Mouse (Mus musculus): ENCODE results near the gene Erich3. TPM values are rescaled to one million over a fixed set of nuclear protein-coding genes. Genes with fewer than 3 reads are reported as not detected.
"Not testable (repeated sequence)": the region's sequence is repeated elsewhere in the genome, so short reads cannot be mapped to it uniquely, and the experiment has no call there.

Gene Erich3
- 0.14 and 0.15 TPM in 2 replicates for polyA plus RNA-seq (2016; fragmentation: Nextera tagmentation; extraction: Ambion mirVana)

DNA sequence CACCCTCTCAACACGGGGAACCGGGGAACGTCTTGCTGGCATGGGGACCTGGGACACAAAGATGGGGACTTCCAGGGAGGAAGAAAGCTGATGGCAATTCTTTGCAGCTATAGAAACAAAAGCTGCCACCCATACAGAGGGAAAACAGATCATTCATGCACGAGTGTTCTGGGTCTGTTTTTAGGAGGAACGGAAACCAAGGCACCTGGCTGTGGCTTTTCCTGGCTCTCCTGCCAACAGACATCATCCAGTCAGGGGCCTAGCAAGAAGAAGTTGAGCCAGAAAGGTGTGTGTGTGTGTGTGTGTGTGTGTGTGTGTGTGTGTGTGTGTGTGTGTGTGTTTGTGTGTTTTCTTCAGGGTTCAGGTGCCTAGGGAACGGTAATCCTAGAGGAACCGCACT is at the start of gene Erich3:
TSS of gene Erich3 (plus strand) at position 315 of the 400 bp plus-strand sequence.
- Histone ChIP-seq H3K4me1 (peaks cover 14% of the 10 kb centered on the region), H3K4me3 (peak within 1 kb of the TSS; percentile 56), H3K27ac (peak within 1 kb of the TSS; percentile 67), H3K27me3 (ENCODE audit: poor library complexity, severe bottlenecking) (peaks cover 37% of the 10 kb centered on the region), H3K9me3 (no peaks in the 10 kb centered on the region), H3K36me3 (replicated peaks) (no peaks in the 10 kb centered on the region)
- no peak for DNase-seq (ENCODE audit: extremely low spot score, low spot score)
- 24% methylated on average over 7 of the region's 7 CpGs for WGBS

DNA sequence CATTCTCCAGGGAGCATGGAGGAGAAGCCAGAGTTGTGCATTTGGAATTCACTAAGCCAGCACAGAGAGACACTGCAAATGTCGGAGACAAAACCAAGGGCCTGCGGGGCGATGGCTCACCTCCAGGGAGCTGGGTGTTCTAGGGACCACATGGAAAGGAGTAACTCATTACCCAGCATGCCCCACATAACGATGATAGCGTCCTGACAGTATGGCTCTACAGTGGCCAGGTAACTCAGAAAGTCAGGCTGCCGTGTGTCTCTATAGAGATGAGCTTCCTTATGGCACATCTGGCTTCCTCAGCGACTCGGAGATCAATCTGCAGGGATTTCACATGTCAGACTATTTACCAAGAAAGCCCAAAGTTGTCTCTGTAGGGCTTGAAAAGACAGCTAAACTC is 48.9 kb upstream of the Erich3 start:
- Histone ChIP-seq H3K27me3 (ENCODE audit: poor library complexity, severe bottlenecking) (no peaks in the 10 kb centered on the region), H3K27ac (no peak overlapping the region), H3K9me3 (no peaks in the 10 kb centered on the region), H3K4me3 (no peak overlapping the region), H3K4me1 (no peaks in the 10 kb centered on the region), H3K36me3 (replicated peaks) (peaks cover 48% of the 10 kb centered on the region)
- 91% methylated on average over 8 of the region's 8 CpGs for WGBS
- DNase-seq (ENCODE audit: extremely low spot score, low spot score) = no peak

DNA sequence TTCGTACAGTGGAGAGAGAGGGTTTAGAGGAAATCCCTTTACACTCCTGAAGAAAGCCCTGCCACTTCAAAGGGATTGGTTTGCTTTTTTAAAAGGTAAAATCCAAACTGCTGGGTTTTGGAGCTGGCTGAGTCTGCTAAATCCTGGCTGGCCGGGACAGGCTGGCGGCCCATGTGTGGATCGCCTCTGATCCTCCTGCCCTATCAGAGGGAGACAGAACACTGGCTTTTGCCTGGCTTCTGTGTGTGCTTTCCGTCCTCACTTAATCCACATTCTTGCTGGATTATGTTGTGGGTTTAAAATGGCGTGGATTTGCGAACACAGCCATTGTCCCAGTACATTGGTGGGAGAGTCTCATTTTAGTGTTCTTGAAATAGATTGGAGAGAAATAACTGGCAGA is 48.4 kb upstream of the Erich3 start:
- DNase-seq (ENCODE audit: extremely low spot score, low spot score) = no peak
- no peak overlapping the region for H3K4me3 ChIP-seq
- H3K9me3 ChIP-seq = no peaks in the 10 kb centered on the region
- no peaks in the 10 kb centered on the region for H3K4me1 ChIP-seq
- no peak overlapping the region for H3K27ac ChIP-seq
- peaks cover 48% of the 10 kb centered on the region for H3K36me3 ChIP-seq (replicated peaks)
- WGBS = 72% methylated on average over 7 of the region's 7 CpGs
- no peaks in the 10 kb centered on the region for H3K27me3 ChIP-seq (ENCODE audit: poor library complexity, severe bottlenecking)

DNA sequence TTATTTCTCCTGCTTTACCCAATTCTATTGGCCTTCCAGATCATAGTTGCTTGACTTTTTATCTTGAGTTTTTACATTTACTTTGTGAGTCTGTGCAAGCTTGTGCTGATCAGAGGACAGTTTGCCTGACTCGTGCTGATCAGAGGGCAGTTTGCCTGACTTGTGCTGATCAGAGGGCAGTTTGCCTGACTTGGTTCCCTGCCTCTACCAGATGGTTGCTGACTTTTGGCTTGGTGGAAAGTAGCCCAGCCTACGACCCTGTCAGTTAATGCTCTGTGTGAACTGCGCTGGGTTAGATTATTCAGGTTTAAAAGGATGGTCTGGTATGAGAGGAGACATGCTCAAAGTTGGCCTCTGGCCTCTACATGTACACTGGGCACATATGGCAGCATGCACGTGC is 47.6 kb upstream of the Erich3 start:
- H3K4me1 ChIP-seq = no peaks in the 10 kb centered on the region
- no peaks in the 10 kb centered on the region for H3K27me3 ChIP-seq (ENCODE audit: poor library complexity, severe bottlenecking)
- peaks cover 44% of the 10 kb centered on the region for H3K36me3 ChIP-seq (replicated peaks)
- H3K27ac ChIP-seq = no peak overlapping the region
- 90% methylated on average over 4 of the region's 4 CpGs for WGBS
- H3K9me3 ChIP-seq = no peaks in the 10 kb centered on the region
- no peak overlapping the region for H3K4me3 ChIP-seq
- DNase-seq (ENCODE audit: extremely low spot score, low spot score) = no peak

DNA sequence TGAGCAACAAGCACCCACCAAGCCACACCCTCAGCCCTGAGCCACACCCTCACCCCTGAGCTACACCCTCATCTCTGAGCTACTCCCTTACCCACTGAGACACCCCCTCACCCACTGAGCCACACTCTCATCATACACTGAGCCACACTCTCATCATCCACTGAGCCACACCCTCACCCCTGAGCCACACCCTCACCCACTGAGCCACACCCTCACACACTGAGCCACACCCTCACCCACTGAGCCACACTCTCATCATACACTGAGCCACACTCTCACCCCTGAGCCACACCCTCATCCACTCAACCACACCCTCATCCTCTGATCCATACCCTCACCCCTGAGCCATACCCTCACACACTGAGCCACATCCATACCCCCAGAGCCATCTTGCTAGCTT is 35.4 kb upstream of the Erich3 start:
- Histone ChIP-seq H3K4me3 (no peak overlapping the region), H3K36me3 (replicated peaks) (no peaks in the 10 kb centered on the region)
- DNase-seq (ENCODE audit: extremely low spot score, low spot score) = no peak

DNA sequence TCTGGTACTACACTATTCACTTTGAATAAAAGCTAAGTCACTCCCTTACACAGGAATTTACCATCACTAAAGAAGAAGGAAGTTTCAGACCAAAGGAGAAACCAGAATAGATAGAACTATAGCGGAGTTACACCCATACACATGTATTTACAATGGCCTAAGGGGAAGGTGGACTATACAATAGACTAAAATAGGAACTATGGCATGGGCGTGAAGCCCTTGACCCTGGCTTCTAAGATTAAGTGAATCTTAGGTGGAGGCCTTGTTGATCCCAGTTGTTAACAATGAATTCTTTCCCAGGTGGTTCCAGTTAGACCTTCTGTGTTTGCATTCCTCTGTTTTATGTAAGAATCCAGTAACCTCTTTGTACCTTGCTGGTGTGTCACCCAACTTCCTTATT is 32.4 kb upstream of the Erich3 start:
- 88% methylated on average over 2 of the region's 2 CpGs for WGBS
- H3K4me1 ChIP-seq; H3K27me3 ChIP-seq (ENCODE audit: poor library complexity, severe bottlenecking); DNase-seq (ENCODE audit: extremely low spot score, low spot score); H3K27ac ChIP-seq; H3K36me3 ChIP-seq (replicated peaks); H3K4me3 ChIP-seq; H3K9me3 ChIP-seq: not testable (repeated sequence)

More for the DNA sequence above, 35.4 kb upstream of the Erich3 start:
- Histone ChIP-seq H3K9me3 (no peaks in the 10 kb centered on the region), H3K27ac (no peak overlapping the region), H3K27me3 (ENCODE audit: poor library complexity, severe bottlenecking) (no peaks in the 10 kb centered on the region), H3K4me1 (no peaks in the 10 kb centered on the region)

DNA sequence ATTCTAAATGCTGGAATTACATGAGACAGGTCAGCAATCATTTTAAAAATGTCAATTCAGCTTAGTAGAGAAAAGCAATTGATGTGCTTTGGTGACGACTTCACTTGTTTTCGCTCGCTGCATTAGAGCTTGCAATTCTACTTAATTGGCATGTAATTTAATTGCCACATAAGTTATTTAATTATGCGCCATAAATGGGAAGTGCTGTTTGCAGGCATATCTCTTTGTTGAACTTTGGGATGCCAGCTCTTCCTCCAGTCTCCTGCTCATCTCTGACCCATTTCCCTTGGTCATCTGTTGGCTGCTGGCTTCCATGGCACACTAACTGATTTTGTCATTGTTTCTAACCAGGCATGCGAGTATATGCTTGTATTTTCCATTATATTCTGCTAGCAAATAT is 30.6 kb upstream of the Erich3 start:
- H3K4me1 ChIP-seq = no peaks in the 10 kb centered on the region; the same call in 1 of the 2 replicates
- no peaks in the 10 kb centered on the region for H3K9me3 ChIP-seq
- no peaks in the 10 kb centered on the region for H3K27me3 ChIP-seq (ENCODE audit: poor library complexity, severe bottlenecking)
- 90% methylated on average over 5 of the region's 5 CpGs for WGBS
- H3K4me3 ChIP-seq = no peak overlapping the region
- no peak overlapping the region for H3K27ac ChIP-seq
- no peaks in the 10 kb centered on the region for H3K36me3 ChIP-seq (replicated peaks)
- DNase-seq (ENCODE audit: extremely low spot score, low spot score) = no peak

DNA sequence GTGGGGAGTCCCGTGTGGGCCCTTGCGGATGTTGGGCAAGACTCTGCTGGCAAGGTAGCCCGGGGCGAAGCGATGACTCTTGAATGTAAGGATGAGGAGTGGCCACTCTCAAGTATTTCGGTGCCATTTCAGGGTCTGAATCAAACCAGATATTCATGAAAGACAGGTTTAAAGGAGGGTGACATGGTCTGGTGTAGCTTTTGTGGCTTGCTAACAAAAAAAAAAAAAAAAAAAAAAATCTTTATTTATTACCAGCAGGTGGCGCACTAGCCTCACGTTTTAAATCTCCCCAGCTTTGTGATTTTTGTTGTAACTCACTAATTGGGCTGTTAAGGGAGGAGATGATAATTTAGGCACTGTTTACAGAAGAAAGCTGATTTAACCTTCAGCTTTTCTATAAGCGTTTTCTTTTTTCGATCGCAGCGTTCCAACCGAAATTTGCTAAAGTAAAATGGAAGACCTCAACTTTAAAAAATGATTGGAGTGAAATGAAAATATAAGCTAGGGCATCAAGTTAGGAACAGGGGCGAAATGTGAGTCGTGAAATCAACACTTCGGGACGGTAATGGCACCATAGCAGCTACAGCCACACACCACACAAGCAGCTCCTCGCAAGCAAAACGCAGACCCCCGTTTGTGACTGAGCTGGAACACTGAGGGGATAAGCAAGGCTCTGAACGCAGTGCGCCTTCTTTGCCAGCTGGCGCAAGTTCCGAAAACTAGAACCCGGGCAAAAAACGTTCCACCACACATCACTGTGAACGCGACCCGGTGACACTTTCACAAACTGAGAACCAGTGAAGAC is 16.8 kb upstream of the Erich3 start:
- DNase-seq (ENCODE audit: extremely low spot score, low spot score) = no peak
- Histone ChIP-seq H3K36me3 (replicated peaks) (no peaks in the 10 kb centered on the region), H3K27ac (0 out of 2 replicates have a peak overlapping the region, but pooled peaks have one; percentile 40), H3K4me1 (peaks cover 16% of the 10 kb centered on the region), H3K9me3 (no peaks in the 10 kb centered on the region), H3K4me3 (peak overlapping the region; percentile 20; the same call in 1 of the 2 replicates), H3K27me3 (ENCODE audit: poor library complexity, severe bottlenecking) (peaks cover 14% of the 10 kb centered on the region)
- WGBS = 66% methylated on average over 29 of the region's 29 CpGs

DNA sequence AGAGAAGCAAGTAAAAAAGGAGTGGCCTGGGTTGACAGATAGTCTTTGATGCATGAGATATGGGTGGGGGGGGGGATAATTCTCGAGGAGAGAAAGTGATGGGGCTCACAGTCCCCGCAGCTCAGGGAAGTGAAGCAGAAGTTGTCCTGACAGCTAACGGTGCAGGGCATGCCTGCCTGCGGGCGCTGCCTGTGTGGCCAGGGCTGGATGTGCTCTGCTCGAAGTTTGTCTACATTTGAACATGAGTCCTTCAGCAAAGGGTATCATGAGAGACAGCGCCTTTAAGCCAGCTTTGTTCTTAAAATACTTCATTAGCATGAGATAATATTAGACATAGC is 16.2 kb upstream of the Erich3 start:
- Histone ChIP-seq H3K27me3 (ENCODE audit: poor library complexity, severe bottlenecking) (peaks cover 20% of the 10 kb centered on the region), H3K4me3 (peak overlapping the region; percentile 20; the same call in 1 of the 2 replicates), H3K9me3 (no peaks in the 10 kb centered on the region), H3K4me1 (peaks cover 16% of the 10 kb centered on the region), H3K36me3 (replicated peaks) (no peaks in the 10 kb centered on the region), H3K27ac (0 out of 2 replicates have a peak overlapping the region, but pooled peaks have one; percentile 40)
- no peak for DNase-seq (ENCODE audit: extremely low spot score, low spot score)
- 76% methylated on average over 7 of the region's 7 CpGs for WGBS

DNA sequence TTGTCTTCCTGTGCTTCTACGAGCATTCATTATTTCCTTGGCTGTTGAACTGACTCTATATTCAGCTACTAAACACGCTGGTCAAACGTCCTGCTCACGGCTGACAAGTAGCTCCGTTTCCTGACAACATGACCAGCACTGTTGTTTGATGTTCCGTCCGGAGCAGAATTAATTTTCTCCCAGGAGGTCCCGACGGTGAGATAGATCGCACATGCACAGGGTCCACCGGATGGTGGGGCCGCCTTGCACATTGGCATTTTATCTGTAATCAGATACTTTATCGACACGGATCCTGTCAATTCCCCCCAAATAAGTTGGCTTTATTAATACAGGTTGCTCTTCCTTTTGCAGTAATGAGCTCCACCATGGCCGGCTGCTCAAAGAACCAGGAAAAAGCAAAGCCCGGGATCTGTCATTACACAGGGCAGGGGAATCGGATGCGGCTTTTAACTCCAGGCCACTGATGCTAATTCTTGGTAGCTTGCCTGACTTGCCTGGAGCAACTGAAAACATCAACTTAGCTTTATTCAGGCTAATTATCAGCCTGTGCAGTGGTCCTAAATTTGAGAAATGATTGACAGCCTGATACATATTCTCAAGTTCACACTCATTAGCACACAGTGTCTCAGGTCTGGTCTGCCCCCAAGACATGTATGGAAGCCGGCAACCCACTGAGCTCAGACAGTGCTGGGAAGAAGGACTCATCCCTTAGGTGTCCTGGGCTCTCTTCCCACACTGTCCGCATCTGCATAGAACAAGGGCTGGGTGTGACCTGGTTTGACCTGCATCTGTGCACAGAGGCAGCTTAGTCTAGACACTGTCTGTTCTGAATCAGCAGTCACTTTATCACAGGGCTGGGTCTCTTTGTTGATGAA is 14.0 kb upstream of the Erich3 start:
- Histone ChIP-seq H3K27me3 (ENCODE audit: poor library complexity, severe bottlenecking) (peaks cover 33% of the 10 kb centered on the region), H3K36me3 (replicated peaks) (no peaks in the 10 kb centered on the region), H3K4me1 (peaks cover 24% of the 10 kb centered on the region), H3K9me3 (no peaks in the 10 kb centered on the region), H3K4me3 (no peak overlapping the region), H3K27ac (no peak overlapping the region)
- 80% methylated on average over 20 of the region's 20 CpGs for WGBS
- DNase-seq (ENCODE audit: extremely low spot score, low spot score) = no peak

DNA sequence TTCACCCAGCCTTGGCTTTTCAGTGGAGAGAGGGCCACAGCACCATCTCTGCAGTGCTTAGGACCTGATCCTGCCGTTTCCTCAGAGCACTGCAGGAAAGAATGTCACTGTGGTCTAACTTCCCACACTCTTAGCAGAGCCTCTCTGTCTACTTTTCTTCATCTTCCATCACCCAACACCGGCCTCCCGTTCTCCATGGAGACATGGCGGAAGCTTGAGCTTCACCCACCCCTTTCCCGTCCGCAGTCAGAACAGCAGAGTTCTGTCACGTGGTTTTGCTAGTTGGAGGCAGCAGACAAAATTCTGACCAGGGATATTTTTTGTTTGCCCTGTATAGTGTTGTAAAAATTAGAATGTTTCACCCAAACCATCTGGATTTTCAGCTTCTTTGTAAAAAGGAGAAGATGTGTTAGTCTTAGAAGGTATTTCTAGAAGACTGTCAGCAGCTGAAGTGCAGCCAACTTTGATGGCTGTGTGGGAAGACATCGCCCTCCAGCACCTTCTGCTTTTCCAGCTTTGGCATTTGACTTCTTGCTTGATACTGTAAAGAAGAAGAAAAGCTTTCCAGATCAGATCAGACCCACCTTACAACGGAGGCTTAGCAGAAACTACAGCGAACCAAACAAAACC is 12.4 kb upstream of the Erich3 start:
- Histone ChIP-seq H3K27ac (no peak overlapping the region), H3K27me3 (ENCODE audit: poor library complexity, severe bottlenecking) (peaks cover 33% of the 10 kb centered on the region), H3K36me3 (replicated peaks) (no peaks in the 10 kb centered on the region), H3K4me3 (no peak overlapping the region), H3K9me3 (no peaks in the 10 kb centered on the region), H3K4me1 (peaks cover 24% of the 10 kb centered on the region)
- no peak for DNase-seq (ENCODE audit: extremely low spot score, low spot score)
- 88% methylated on average over 10 of the region's 10 CpGs for WGBS

DNA sequence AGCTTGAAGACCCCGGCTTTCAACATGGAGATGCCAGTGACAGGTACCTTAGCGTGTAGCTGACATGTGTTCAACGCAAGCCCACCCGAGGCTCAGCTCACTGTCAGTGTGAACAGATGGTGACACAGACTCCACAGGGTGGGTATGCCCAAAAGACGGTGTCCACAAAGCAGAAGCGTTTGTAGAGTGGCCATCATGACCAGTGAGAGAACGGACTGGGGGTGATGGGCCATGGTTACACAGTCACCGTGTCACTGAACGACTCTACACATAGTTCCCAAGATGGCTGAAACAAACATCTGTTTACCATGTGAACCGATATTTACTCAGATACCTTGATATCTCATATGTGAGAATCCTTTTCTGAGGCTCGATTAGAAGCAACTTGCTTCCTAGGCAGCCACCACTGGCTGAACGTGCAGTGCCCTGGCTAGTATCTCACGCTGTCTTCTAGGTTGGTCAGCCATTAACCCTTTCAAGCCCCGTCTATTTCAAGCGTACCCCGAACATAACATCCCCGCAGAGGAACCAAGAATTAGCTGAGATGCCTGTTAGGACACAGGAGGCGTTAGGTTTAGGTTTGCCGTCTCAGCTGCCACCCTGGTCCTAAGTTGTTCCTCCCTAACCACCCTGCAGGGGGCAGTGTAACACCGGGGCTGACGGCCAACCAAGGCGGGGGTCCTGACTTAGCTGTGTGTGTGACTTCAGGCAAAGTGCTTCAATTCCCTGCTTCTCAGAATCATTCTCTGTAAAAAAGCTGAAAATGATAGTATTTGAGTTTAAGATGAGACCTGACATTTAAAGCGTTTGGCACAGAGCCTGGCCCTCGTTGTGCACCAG is 10.9 kb upstream of the Erich3 start:
- WGBS = 50% methylated on average over 24 of the region's 24 CpGs
- no peak overlapping the region for H3K27ac ChIP-seq
- H3K4me3 ChIP-seq = no peak overlapping the region
- H3K9me3 ChIP-seq = no peaks in the 10 kb centered on the region
- peaks cover 18% of the 10 kb centered on the region for H3K4me1 ChIP-seq
- peaks cover 33% of the 10 kb centered on the region for H3K27me3 ChIP-seq (ENCODE audit: poor library complexity, severe bottlenecking)
- H3K36me3 ChIP-seq (replicated peaks) = no peaks in the 10 kb centered on the region
- peak; percentile 72 for DNase-seq (ENCODE audit: extremely low spot score, low spot score)
